Mouse (Mus musculus) gastrocnemius, postnatal 25 days (tissue): ENCODE results near the gene Tmem260. TPM values are rescaled to one million over a fixed set of nuclear protein-coding genes. Genes with fewer than 3 reads are reported as not detected.
"Not testable (repeated sequence)": the region's sequence is repeated elsewhere in the genome, so short reads cannot be mapped to it uniquely, and the experiment has no call there.

Experiments used
- DNase-seq: peaks from one replicate; pipeline ENCODE4 v3.0.0; 2022
- long read RNA-seq, 2 experiments: library from polyadenylated mRNA; stranded (forward); transcript quantifications; one replicate each; pipeline ENCODE4 v2.0.0; 2021
- total RNA-seq, 2 experiments: library from RNA; stranded (reverse); gene quantifications; 1 replicate in 1 of 2; 2 replicates in 1 of 2; pipeline ENCODE4 v1.2.3; 2021

The Tmem260 gene
- total RNA-seq: 1 to 10 TPM; 4.3 to 5.8 TPM
- long read RNA-seq, experiment 1, full-length matches to known transcripts: 4 of 4 reads
- long read RNA-seq, experiment 1, partial matches to known transcripts: 0 of 4 reads
- long read RNA-seq, experiment 1, other reads (novel, unspliced or antisense): 0 of 4 reads
- long read RNA-seq, experiment 2, full-length matches to known transcripts: 2 of 3 reads
- long read RNA-seq, experiment 2, partial matches to known transcripts: 0 of 3 reads
- long read RNA-seq, experiment 2, other reads (novel, unspliced or antisense): 1 of 3 reads

GRCm38 (mm10) chr14:48445984-48446683 is at the start of gene Tmem260:
Gene Tmem260 (plus strand): TSS chr14:48446124.
- peak; percentile 90 for DNase-seq

GRCm38 (mm10) chr14:48406086-48406485 is 39.8 kb upstream of the Tmem260 start:
- DNase-seq: no peak

GRCm38 (mm10) chr14:48417064-48417463 is 28.9 kb upstream of the Tmem260 start:
- peak; percentile 18 for DNase-seq

- DNase-seq: no peak
These were observed 27.7 kb upstream of the Tmem260 start for GRCm38 (mm10) chr14:48418264-48418663.

GRCm38 (mm10) chr14:48418672-48419071 is 27.3 kb upstream of the Tmem260 start:
- no peak for DNase-seq

GRCm38 (mm10) chr14:48421476-48421875 is 24.4 kb upstream of the Tmem260 start:
- DNase-seq: no peak

GRCm38 (mm10) chr14:48421996-48422395 is 23.9 kb upstream of the Tmem260 start:
- peak; percentile 27 for DNase-seq

GRCm38 (mm10) chr14:48422436-48422835 is 23.5 kb upstream of the Tmem260 start:
- no peak for DNase-seq

GRCm38 (mm10) chr14:48422901-48423300 is 23.0 kb upstream of the Tmem260 start:
- no peak for DNase-seq

- no peak for DNase-seq
These were observed 13.9 kb upstream of the Tmem260 start for GRCm38 (mm10) chr14:48431978-48432377.

GRCm38 (mm10) chr14:48443796-48444195 is 2.1 kb upstream of the Tmem260 start:
- no peak for DNase-seq

GRCm38 (mm10) chr14:48451966-48452407 is 6.1 kb downstream of the Tmem260 start:
- no peak for DNase-seq

- no peak for DNase-seq
These were observed 7.5 kb downstream of the Tmem260 start for GRCm38 (mm10) chr14:48453411-48453810.

- no peak for DNase-seq
These were observed 10.6 kb downstream of the Tmem260 start for GRCm38 (mm10) chr14:48456305-48457092.

GRCm38 (mm10) chr14:48457288-48457938 is 11.5 kb downstream of the Tmem260 start:
- no peak for DNase-seq

GRCm38 (mm10) chr14:48458901-48459300 is 13.0 kb downstream of the Tmem260 start:
- DNase-seq: peak; percentile 7

GRCm38 (mm10) chr14:48468339-48468738 is 22.4 kb downstream of the Tmem260 start:
- DNase-seq: no peak

GRCm38 (mm10) chr14:48470742-48471487 is 25.0 kb downstream of the Tmem260 start:
- DNase-seq: no peak

- no peak for DNase-seq
These were observed 26.3 kb downstream of the Tmem260 start for GRCm38 (mm10) chr14:48472179-48472578.

- DNase-seq: no peak
These were observed 29.4 kb downstream of the Tmem260 start for GRCm38 (mm10) chr14:48475370-48475769.

- DNase-seq: not testable (repeated sequence)
These were observed 29.9 kb downstream of the Tmem260 start for GRCm38 (mm10) chr14:48475834-48476233.
